Mouse (Mus musculus) v-Abl transformed pro-B cells (cell line): ENCODE results near the gene Mylip.

Source experiments
- in situ Hi-C, 2 experiments: fragments of 400-800 bp; cut with MboI; formaldehyde crosslinking; loops; one replicate each; pipeline ENCODE4 v1.15.1; 2025; ENCODE audit not compliant: unreplicated experiment in 2 of 2

The Mylip gene

GRCm38 (mm10) chr13:45418986-45419385 lies 29.4 kb downstream of the Mylip start:
- in situ Hi-C loops: loop anchor here in 1 of 2 experiments (10.0 kb wide), 1 partner anchor 56 kb away; no protein-coding TSS in a partner anchor

GRCm38 (mm10) chr13:45422251-45422650 lies 32.7 kb downstream of the Mylip start:
- in situ Hi-C loops: no loop called here

GRCm38 (mm10) chr13:45422709-45423108 lies 33.2 kb downstream of the Mylip start:
- in situ Hi-C loops: no loop called here

GRCm38 (mm10) chr13:45423905-45424304 lies 34.4 kb downstream of the Mylip start:
- in situ Hi-C loops: no loop called here

GRCm38 (mm10) chr13:45429239-45429638 lies 39.7 kb downstream of the Mylip start:
- in situ Hi-C loops: no loop called here

- in situ Hi-C loops: no loop called here
Measured at GRCm38 (mm10) chr13:45437134-45437533, 47.6 kb downstream of the Mylip start.

- in situ Hi-C loops: no loop called here
Measured at GRCm38 (mm10) chr13:45438853-45439252, 49.3 kb downstream of the Mylip start.

GRCm38 (mm10) chr13:45440226-45440625 lies 50.7 kb downstream of the Mylip start:
- in situ Hi-C loops: loop anchor here (5.0 to 10.0 kb wide), 3 partner anchors 37 to 48 kb away; no protein-coding TSS in a partner anchor

GRCm38 (mm10) chr13:45442451-45442850 lies 52.9 kb downstream of the Mylip start:
- in situ Hi-C loops: loop anchor here (5.0 to 10.0 kb wide), 3 partner anchors 35 to 50 kb away; no protein-coding TSS in a partner anchor

- in situ Hi-C loops: loop anchor here (5.0 to 10.0 kb wide), 3 partner anchors 34 to 51 kb away; no protein-coding TSS in a partner anchor
Measured at GRCm38 (mm10) chr13:45442918-45443535, 53.5 kb downstream of the Mylip start.

- in situ Hi-C loops: loop anchor here (5.0 to 10.0 kb wide), 3 partner anchors 33 to 52 kb away; no protein-coding TSS in a partner anchor
Measured at GRCm38 (mm10) chr13:45444220-45444619, 54.7 kb downstream of the Mylip start.

GRCm38 (mm10) chr13:45444652-45445051 lies 55.1 kb downstream of the Mylip start:
- in situ Hi-C loops: loop anchor here (5.0 to 10.0 kb wide), 3 partner anchors 33 to 52 kb away; no protein-coding TSS in a partner anchor

- in situ Hi-C loops: loop anchor here in 1 of 2 experiments (10.0 kb wide), 1 partner anchor 52 kb away; no protein-coding TSS in a partner anchor
Measured at GRCm38 (mm10) chr13:45446636-45447035, 57.1 kb downstream of the Mylip start.

GRCm38 (mm10) chr13:45452437-45452836 lies 62.9 kb downstream of the Mylip start:
- in situ Hi-C loops: loop anchor here (10.0 to 25.0 kb wide), 4 partner anchors 512 to 1285 kb away; partner anchors contain the start of genes Jarid2 (in 2 of the 2), Atxn1 (in 1 of the 2) and Nup153 (in 1 of the 2)

GRCm38 (mm10) chr13:45453033-45453432 lies 63.5 kb downstream of the Mylip start:
- in situ Hi-C loops: loop anchor here (10.0 to 25.0 kb wide), 4 partner anchors 512 to 1284 kb away; partner anchors contain the start of genes Jarid2 (in 2 of the 2), Atxn1 (in 1 of the 2) and Nup153 (in 1 of the 2)

- in situ Hi-C loops: loop anchor here (10.0 to 25.0 kb wide), 4 partner anchors 511 to 1283 kb away; partner anchors contain the start of genes Jarid2 (in 2 of the 2), Atxn1 (in 1 of the 2) and Nup153 (in 1 of the 2)
Measured at GRCm38 (mm10) chr13:45454044-45454443, 64.5 kb downstream of the Mylip start.

- in situ Hi-C loops: loop anchor here (10.0 to 25.0 kb wide), 4 partner anchors 510 to 1283 kb away; partner anchors contain the start of genes Jarid2 (in 2 of the 2), Atxn1 (in 1 of the 2) and Nup153 (in 1 of the 2)
Measured at GRCm38 (mm10) chr13:45454641-45455040, 65.1 kb downstream of the Mylip start.

GRCm38 (mm10) chr13:45455108-45455861 lies 65.7 kb downstream of the Mylip start:
- in situ Hi-C loops: loop anchor here (10.0 to 25.0 kb wide), 4 partner anchors 510 to 1282 kb away; partner anchors contain the start of genes Jarid2 (in 2 of the 2), Atxn1 (in 1 of the 2) and Nup153 (in 1 of the 2)

- in situ Hi-C loops: loop anchor here (10.0 to 25.0 kb wide), 4 partner anchors 509 to 1281 kb away; partner anchors contain the start of genes Jarid2 (in 2 of the 2), Atxn1 (in 1 of the 2) and Nup153 (in 1 of the 2)
Measured at GRCm38 (mm10) chr13:45455862-45456192, 66.3 kb downstream of the Mylip start.

- in situ Hi-C loops: loop anchor here (10.0 to 25.0 kb wide), 4 partner anchors 507 to 1280 kb away; partner anchors contain the start of genes Jarid2 (in 2 of the 2), Atxn1 (in 1 of the 2) and Nup153 (in 1 of the 2)
Measured at GRCm38 (mm10) chr13:45457459-45457858, 67.9 kb downstream of the Mylip start.
